In genomic region chr6:137649068-137649480, GRCm38 (mm10) we compare ENCODE assay signal across 8 mouse cellular contexts. TPM values are rescaled to one million over a fixed set of nuclear protein-coding genes. Genes with fewer than 3 reads are reported as not detected.
DNase-seq lines count a peak whose midpoint lies in the region; ATAC-seq and TF ChIP-seq lines count a peak whose summit lies in the region.

No protein-coding gene starts in this region.

- 0 out of 2 replicates have a peak overlapping the region, but pooled peaks have one; percentile 37 for H3K27ac ChIP-seq in lung, embryonic 15.5 days

- peaks cover 13% of the 10 kb centered on the region; the same call in 1 of the 2 replicates for H3K4me1 ChIP-seq in E14TG2a.4 (replicated peaks; ENCODE audit: low read depth, low read length)
- peaks cover 15% of the 10 kb centered on the region; the same call in 1 of the 2 replicates for H3K4me1 ChIP-seq in lung, embryonic 15.5 days

- H3K9ac ChIP-seq in lung, embryonic 15.5 days, result peak overlapping the region; percentile 74

- H3K36me3 ChIP-seq in E14TG2a.4 (ENCODE audit: insufficient read depth, low read length), result no peaks in the 10 kb centered on the region
- no peaks in the 10 kb centered on the region for H3K36me3 ChIP-seq in lung, embryonic 15.5 days

- peak; percentile 88 for ATAC-seq in frontal cortex, adult (ENCODE audit: low TSS enrichment)
- peak; percentile 24 to 43; a peak in 3 of 4 replicates for ATAC-seq in hematopoietic stem cell, adult 5-6 weeks (replicated peaks in 1 of 2; ENCODE audit: insufficient read depth in 1 of 2, low FRiP score in 2 of 2, low TSS enrichment in 1 of 2, low read depth in 1 of 2, poor library complexity in 2 of 2, severe bottlenecking in 2 of 2)
- ATAC-seq in lung, embryonic 15.5 days (ENCODE audit: borderline replicate concordance, extremely low read depth, low FRiP score, low TSS enrichment), result peak; percentile 89

- peaks cover 18% of the 10 kb centered on the region for H3K27me3 ChIP-seq in E14TG2a.4 (ENCODE audit: insufficient read depth, low read length)
- H3K27me3 ChIP-seq in lung, embryonic 15.5 days, result no peaks in the 10 kb centered on the region

- no peaks in the 10 kb centered on the region for H3K9me3 ChIP-seq in E14TG2a.4 (ENCODE audit: low read length)
- no peaks in the 10 kb centered on the region for H3K9me3 ChIP-seq in lung, embryonic 15.5 days

- 1% methylated on average over 34 of the region's 51 CpGs for WGBS in lung, embryonic 15.5 days

- DNase-seq in cerebellum, adult 18-20 months, result peak; percentile 79 to 93
- DNase-seq in layer of hippocampus, adult 9-11 months, result peak; percentile 69
- peak; percentile 70 for DNase-seq in ovary, postnatal 10 days (ENCODE audit: low spot score)
- peak; percentile 60 for DNase-seq in thymus, postnatal 0 days (ENCODE audit: low spot score)

- H3K4me3 ChIP-seq in E14TG2a.4 (replicated peaks; ENCODE audit: low read length), result peak overlapping the region; percentile 82
- peak overlapping the region; percentile 82 for H3K4me3 ChIP-seq in lung, embryonic 15.5 days

- TF ChIP-seq CTCF in E14TG2a.4 (conservative IDR thresholded peaks at IDR 0.05; ENCODE audit: low read length), result no peak

- H3K4me2 ChIP-seq in lung, embryonic 15.5 days, result peak overlapping the region; percentile 96

RNA-seq across cellular contexts. Expression of gene Eps8, which starts 5.6 kb away (rescaled TPM):
- 19.0 and 21.4 TPM in 2 replicates for total RNA-seq in hematopoietic stem cell, adult 5-6 weeks (2017)
- 24.5 and 26.0 TPM in 2 replicates for polyA plus RNA-seq in lung, embryonic 15.5 days (2015; fragmentation: Nextera tagmentation; extraction: Ambion mirVana)
- polyA plus RNA-seq in thymus, postnatal 0 days (2015; fragmentation: Nextera tagmentation; extraction: Ambion mirVana), result 7.4 and 8.4 TPM in 2 replicates

Comparison
In these comparisons a context has a peak if more than half of its experiments do, and no peak if none do; other contexts are left out.
1. Peak in every context shown above with its lines: DNase-seq, ATAC-seq, H3K4me3 ChIP-seq and H3K27ac ChIP-seq.
2. ATAC-seq: peak in every context shown above with its lines; median percentile 89 in lung, embryonic 15.5 days; 88 in frontal cortex, adult; 34 in hematopoietic stem cell, adult 5-6 weeks.